Mouse (Mus musculus) macrophage (primary cell): Measurements from ENCODE around the gene Zar1. TPM values are rescaled to one million over a fixed set of nuclear protein-coding genes. Genes with fewer than 3 reads are reported as not detected.

Experiments used
- H3K27ac ChIP-seq: fragments of 350-480 bp; formaldehyde crosslinking; 2 replicates; pipeline ENCODE4 v1.9.0; 2021
- H3K36me3 ChIP-seq: fragments of 350-480 bp; formaldehyde crosslinking; 2 replicates; pipeline ENCODE4 v1.9.0; 2021; ENCODE audit errors: inconsistent target
- H3K4me3 ChIP-seq: fragments of 350-480 bp; formaldehyde crosslinking; 2 replicates; pipeline ENCODE4 v1.9.0; 2021; ENCODE audit errors: inconsistent target
- H3K79me2 ChIP-seq: fragments of 350-480 bp; formaldehyde crosslinking; 2 replicates; pipeline ENCODE4 v1.9.0; 2021; ENCODE audit errors: inconsistent target
- WGBS: methylation state at CpG from one replicate; pipeline ENCODE4 v1.1.7; 2026; ENCODE audit warnings: inconsistent platforms; ENCODE audit not compliant: missing documents; 5-methylcytosine and 5-hydroxymethylcytosine counted together
- polyA plus RNA-seq: library from polyadenylated mRNA; stranded (reverse); fragments of 250-400 nt; gene quantifications from 3 replicates; pipeline ENCODE4 v1.2.4, GENCODE M21; 2018; ENCODE audit warnings: inconsistent platforms

The Zar1 gene
- polyA plus RNA-seq, 1 experiment from 2014 or later: not detected

GRCm38 (mm10) chr5:72559544-72560049, 21.5 kb downstream of the Zar1 start, which contains the start of gene Nfxl1:
TSS of gene Nfxl1 (minus strand) at chr5:72559684.
- WGBS: under 1% methylated on average over 40 of the region's 42 CpGs
- no peaks in the 10 kb centered on the region for H3K36me3 ChIP-seq
- H3K27ac ChIP-seq: peak within 1 kb of the TSS; percentile 61
- peak within 1 kb of the TSS; percentile 61 for H3K4me3 ChIP-seq
- peaks cover 47% of the 10 kb centered on the region for H3K79me2 ChIP-seq

- H3K79me2 ChIP-seq: peaks cover 53% of the 10 kb centered on the region
- peak overlapping the region; percentile 61 for H3K27ac ChIP-seq
- WGBS: 5% methylated on average over 54 of the region's 57 CpGs
- peak overlapping the region; percentile 61 for H3K4me3 ChIP-seq
- H3K36me3 ChIP-seq: no peaks in the 10 kb centered on the region
These were observed 22.1 kb downstream of the Zar1 start for GRCm38 (mm10) chr5:72558716-72559526.

GRCm38 (mm10) chr5:72556245-72556644, 24.8 kb downstream of the Zar1 start:
- Histone ChIP-seq H3K79me2 (peaks cover 77% of the 10 kb centered on the region), H3K4me3 (no peak overlapping the region; the same call in 1 of the 2 replicates), H3K36me3 (no peaks in the 10 kb centered on the region), H3K27ac (peak overlapping the region; percentile 77)
- WGBS: 9% methylated on average over 3 of the region's 3 CpGs

GRCm38 (mm10) chr5:72551209-72551608, 29.8 kb downstream of the Zar1 start:
- Histone ChIP-seq H3K27ac (peak overlapping the region; percentile 77), H3K36me3 (peaks cover 20% of the 10 kb centered on the region; the same call in 1 of the 2 replicates), H3K4me3 (no peak overlapping the region), H3K79me2 (peaks cover 73% of the 10 kb centered on the region)
- 50% methylated on average over 2 of the region's 3 CpGs for WGBS

GRCm38 (mm10) chr5:72528896-72529295, 52.2 kb downstream of the Zar1 start:
- H3K79me2 ChIP-seq: no peaks in the 10 kb centered on the region
- no peak overlapping the region for H3K27ac ChIP-seq
- H3K36me3 ChIP-seq: peaks cover 89% of the 10 kb centered on the region
- 93% methylated on average over 3 of the region's 3 CpGs for WGBS
- no peak overlapping the region for H3K4me3 ChIP-seq

Other genes starting within 250 kb of the Zar1 start
- not detected in 3 replicates for gene Corin, start 76.8 kb downstream of the Zar1 start, polyA plus RNA-seq
- 25.2 to 83.5 TPM (median 75.2 TPM) in 3 replicates for gene Nfxl1, start 21.6 kb downstream of the Zar1 start, polyA plus RNA-seq
- not detected in 3 replicates for gene Gm5868, start 6.3 kb upstream of the Zar1 start, polyA plus RNA-seq
- gene Cnga1, start 63.0 kb upstream of the Zar1 start, polyA plus RNA-seq: not detected in 3 replicates
- gene Nipal1, start 66.5 kb upstream of the Zar1 start, polyA plus RNA-seq: not detected in 3 replicates
- 0.06 to 0.37 TPM (median 0.27 TPM) in 3 replicates for gene Txk, start 171.5 kb upstream of the Zar1 start, polyA plus RNA-seq